Mouse (Mus musculus) embryonic facial prominence, embryonic 11.5 days (tissue): Measurements from ENCODE around the gene Gnat2. TPM values are rescaled to one million over a fixed set of nuclear protein-coding genes. Genes with fewer than 3 reads are reported as not detected.

Experiments used
- ATAC-seq: fragments of 200-750 bp; cut with Nextera tagmentation; replicated peaks from 2 replicates; pipeline ENCODE4 v1.8.0; 2017; ENCODE audit warnings: low read depth; ENCODE audit not compliant: insufficient number of reproducible peaks, low FRiP score, low TSS enrichment
- DNase-seq: peaks from one replicate; pipeline ENCODE4 v3.0.0-alpha.2; 2015; ENCODE audit warnings: low spot score
- H3K27ac ChIP-seq: fragments of 300-500 bp; sonication (generic); replicated peaks from 2 replicates; pipeline ENCODE4 v1.5.1; 2014; ENCODE audit warnings: mild to moderate bottlenecking, low read depth, low read length, control low read depth
- H3K27me3 ChIP-seq: fragments of 300-500 bp; sonication (generic); 2 replicates; pipeline ENCODE4 v1.6.1; 2014; ENCODE audit warnings: mild to moderate bottlenecking, low read length, moderate library complexity, mixed read lengths; ENCODE audit not compliant: control insufficient read depth, insufficient read depth
- H3K36me3 ChIP-seq: fragments of 300-500 bp; sonication (generic); replicated peaks from 2 replicates; pipeline ENCODE4 v1.6.1; 2014; ENCODE audit warnings: low read depth, mild to moderate bottlenecking, low read length, moderate library complexity, mixed read lengths; ENCODE audit not compliant: control insufficient read depth, insufficient read depth
- H3K4me1 ChIP-seq: fragments of 300-500 bp; sonication (generic); 2 replicates; pipeline ENCODE4 v1.6.1; 2014; ENCODE audit warnings: low read length, mixed read lengths; ENCODE audit not compliant: control insufficient read depth, insufficient read depth
- H3K4me2 ChIP-seq: fragments of 300-500 bp; sonication (generic); 2 replicates; pipeline ENCODE4 v1.6.1; 2014; ENCODE audit warnings: low read depth, mild to moderate bottlenecking, control low read depth, low read length, moderate library complexity
- H3K4me3 ChIP-seq: fragments of 300-500 bp; sonication (generic); 2 replicates; pipeline ENCODE4 v1.5.1; 2014; ENCODE audit warnings: low read depth, low read length, control low read depth
- H3K9ac ChIP-seq: fragments of 300-500 bp; sonication (generic); replicated peaks from 2 replicates; pipeline ENCODE4 v1.6.1; 2014; ENCODE audit warnings: mild to moderate bottlenecking, control low read depth, low read length
- H3K9me3 ChIP-seq: fragments of 300-500 bp; sonication (generic); replicated peaks from 2 replicates; pipeline ENCODE4 v1.6.1; 2016; ENCODE audit warnings: mild to moderate bottlenecking, low read length, inconsistent platforms, mixed read lengths; ENCODE audit not compliant: control insufficient read depth
- WGBS: fragments of 180-500 bp; shearing (Covaris S2); extraction: QIAGEN DNeasy Blood & Tissue Kit; methylation state at CpG from one replicate; pipeline ENCODE4 v1.1.7; 2014; 5-methylcytosine and 5-hydroxymethylcytosine counted together
- polyA plus RNA-seq: library from polyadenylated mRNA; unstranded; fragments of >200 nt; fragmentation: Nextera tagmentation; extraction: Ambion mirVana; gene quantifications from 2 replicates; pipeline ENCODE4 v1.2.1, GENCODE M21; 2014

Gene Gnat2
- polyA plus RNA-seq, 1 experiment from 2014 or later, result 0.93 TPM

- H3K27ac ChIP-seq, result no peak overlapping the region
- ATAC-seq (no peak), DNase-seq (no peak)
- H3K9ac ChIP-seq, result no peak overlapping the region
- 45% methylated on average over 1 of the region's 1 CpGs for WGBS
- no peaks in the 10 kb centered on the region for H3K36me3 ChIP-seq
- H3K4me1 ChIP-seq, result no peaks in the 10 kb centered on the region
- H3K27me3 ChIP-seq, result no peaks in the 10 kb centered on the region
- H3K9me3 ChIP-seq, result no peaks in the 10 kb centered on the region
- H3K4me3 ChIP-seq, result no peak overlapping the region
- no peak overlapping the region for H3K4me2 ChIP-seq
Observed at GRCm38 (mm10) chr3:108124131-108124530, 31.5 kb downstream of the Gnat2 start.

GRCm38 (mm10) chr3:108126327-108126726 lies 33.7 kb downstream of the Gnat2 start:
- H3K36me3 ChIP-seq, result no peaks in the 10 kb centered on the region
- DNase-seq, result no peak
- H3K27me3 ChIP-seq, result no peaks in the 10 kb centered on the region
- no peak for ATAC-seq
- no peak overlapping the region for H3K4me3 ChIP-seq
- H3K4me1 ChIP-seq, result no peaks in the 10 kb centered on the region; the same call in 1 of the 2 replicates
- H3K9me3 ChIP-seq, result no peaks in the 10 kb centered on the region
- H3K9ac ChIP-seq, result no peak overlapping the region
- H3K4me2 ChIP-seq, result no peak overlapping the region
- no peak overlapping the region for H3K27ac ChIP-seq
- WGBS, result 87% methylated on average over 3 of the region's 3 CpGs

GRCm38 (mm10) chr3:108128520-108128919 lies 35.9 kb downstream of the Gnat2 start:
- no peaks in the 10 kb centered on the region for H3K9me3 ChIP-seq
- H3K36me3 ChIP-seq, result no peaks in the 10 kb centered on the region
- no peak overlapping the region for H3K4me3 ChIP-seq
- no peaks in the 10 kb centered on the region for H3K27me3 ChIP-seq
- no peak for DNase-seq
- no peak for ATAC-seq
- H3K27ac ChIP-seq, result no peak overlapping the region
- no peaks in the 10 kb centered on the region; the same call in 1 of the 2 replicates for H3K4me1 ChIP-seq
- H3K9ac ChIP-seq, result no peak overlapping the region
- H3K4me2 ChIP-seq, result no peak overlapping the region
- WGBS, result 72% methylated on average over 5 of the region's 5 CpGs

GRCm38 (mm10) chr3:108129367-108129766 lies 36.8 kb downstream of the Gnat2 start:
- Histone ChIP-seq H3K4me3 (no peak overlapping the region), H3K27ac (no peak overlapping the region), H3K27me3 (no peaks in the 10 kb centered on the region), H3K9ac (no peak overlapping the region), H3K4me1 (no peaks in the 10 kb centered on the region; the same call in 1 of the 2 replicates), H3K4me2 (no peak overlapping the region), H3K9me3 (no peaks in the 10 kb centered on the region), H3K36me3 (no peaks in the 10 kb centered on the region)
- 91% methylated on average over 4 of the region's 4 CpGs for WGBS
- ATAC-seq, result no peak
- no peak for DNase-seq

- no peak overlapping the region for H3K9ac ChIP-seq
- no peaks in the 10 kb centered on the region; the same call in 1 of the 2 replicates for H3K4me1 ChIP-seq
- no peak overlapping the region for H3K4me2 ChIP-seq
- 94% methylated on average over 4 of the region's 4 CpGs for WGBS
- DNase-seq, result no peak
- H3K4me3 ChIP-seq, result no peak overlapping the region
- H3K36me3 ChIP-seq, result no peaks in the 10 kb centered on the region
- no peaks in the 10 kb centered on the region for H3K27me3 ChIP-seq
- H3K9me3 ChIP-seq, result no peaks in the 10 kb centered on the region
- no peak for ATAC-seq
- H3K27ac ChIP-seq, result no peak overlapping the region
Observed at GRCm38 (mm10) chr3:108129804-108130203, 37.2 kb downstream of the Gnat2 start.

- H3K36me3 ChIP-seq, result no peaks in the 10 kb centered on the region
- no peaks in the 10 kb centered on the region for H3K27me3 ChIP-seq
- DNase-seq, result no peak
- no peak overlapping the region for H3K9ac ChIP-seq
- H3K27ac ChIP-seq, result no peak overlapping the region
- ATAC-seq, result no peak
- H3K4me3 ChIP-seq, result no peak overlapping the region
- H3K9me3 ChIP-seq, result no peaks in the 10 kb centered on the region
- H3K4me1 ChIP-seq, result no peaks in the 10 kb centered on the region; the same call in 1 of the 2 replicates
- H3K4me2 ChIP-seq, result no peak overlapping the region
- WGBS, result 94% methylated on average over 5 of the region's 5 CpGs
Observed at GRCm38 (mm10) chr3:108131216-108131615, 38.6 kb downstream of the Gnat2 start.

GRCm38 (mm10) chr3:108131821-108132220 lies 39.2 kb downstream of the Gnat2 start:
- ATAC-seq (no peak), DNase-seq (no peak)
- no peak overlapping the region for H3K4me2 ChIP-seq
- no peaks in the 10 kb centered on the region; the same call in 1 of the 2 replicates for H3K4me1 ChIP-seq
- WGBS, result 81% methylated on average over 1 of the region's 1 CpGs
- H3K36me3 ChIP-seq, result no peaks in the 10 kb centered on the region
- no peaks in the 10 kb centered on the region for H3K27me3 ChIP-seq
- no peak overlapping the region for H3K4me3 ChIP-seq
- no peak overlapping the region for H3K27ac ChIP-seq
- no peak overlapping the region for H3K9ac ChIP-seq
- H3K9me3 ChIP-seq, result no peaks in the 10 kb centered on the region

- H3K27ac ChIP-seq, result no peak overlapping the region
- H3K4me2 ChIP-seq, result no peak overlapping the region
- ATAC-seq (no peak), DNase-seq (no peak)
- H3K36me3 ChIP-seq, result no peaks in the 10 kb centered on the region
- no peaks in the 10 kb centered on the region for H3K9me3 ChIP-seq
- WGBS, result 83% methylated on average over 1 of the region's 1 CpGs
- H3K27me3 ChIP-seq, result no peaks in the 10 kb centered on the region
- H3K4me1 ChIP-seq, result no peaks in the 10 kb centered on the region; the same call in 1 of the 2 replicates
- no peak overlapping the region for H3K4me3 ChIP-seq
- H3K9ac ChIP-seq, result no peak overlapping the region
Observed at GRCm38 (mm10) chr3:108132484-108132883, 39.9 kb downstream of the Gnat2 start.
